Mouse (Mus musculus) spleen, adult 18-20 months (tissue): ENCODE measurements at regions not wholly inside any gene's neighbourhood (a gene's known extent, or its start where the extent isn't known, plus 50 kb on each side); places are given as distances from the start of the nearest gene placed in this dataset.
A peak's percentile ranks its signal among the peaks of the same experiment; 100 is the strongest.

Experiments used
- DNase-seq, 2 experiments: peaks; one replicate each; pipeline ENCODE4 v3.0.0; 2022; ENCODE audit warnings: mixed read lengths in 2 of 2

GRCm38 (mm10) chr9:61187713-61188399, 184.3 kb upstream of the Tle3 start:
- DNase-seq, result no peak

- no peak for DNase-seq
Measured at GRCm38 (mm10) chr9:61189295-61189694, 182.9 kb upstream of the Tle3 start.

GRCm38 (mm10) chr9:61199077-61199753, 173.0 kb upstream of the Tle3 start:
- DNase-seq, result peak; percentile 37 to 55

GRCm38 (mm10) chr9:61199891-61200290, 172.3 kb upstream of the Tle3 start:
- no peak for DNase-seq

- no peak for DNase-seq
Measured at GRCm38 (mm10) chr9:61200295-61200955, 171.7 kb upstream of the Tle3 start.

GRCm38 (mm10) chr9:61205049-61205448, 167.1 kb upstream of the Tle3 start:
- no peak for DNase-seq

GRCm38 (mm10) chr9:61206725-61207365, 165.3 kb upstream of the Tle3 start:
- DNase-seq, result no peak

- DNase-seq, result no peak
Measured at GRCm38 (mm10) chr9:61207423-61208150, 164.6 kb upstream of the Tle3 start.

- DNase-seq, result no peak
Measured at GRCm38 (mm10) chr9:61211627-61212026, 160.5 kb upstream of the Tle3 start.

GRCm38 (mm10) chr9:61214943-61215342, 157.2 kb upstream of the Tle3 start:
- no peak for DNase-seq

- DNase-seq, result no peak
Measured at GRCm38 (mm10) chr9:61216012-61216770, 156.0 kb upstream of the Tle3 start.

GRCm38 (mm10) chr9:61220017-61220416, 152.1 kb upstream of the Tle3 start:
- no peak for DNase-seq

GRCm38 (mm10) chr9:61222212-61223003, 149.8 kb upstream of the Tle3 start:
- peak; percentile 54 to 63 for DNase-seq

- DNase-seq, result peak in 1 of 2 experiments; percentile 29
Measured at GRCm38 (mm10) chr9:61225020-61225652, 147.0 kb upstream of the Tle3 start.

- no peak for DNase-seq
Measured at GRCm38 (mm10) chr9:61225882-61226281, 146.3 kb upstream of the Tle3 start.

GRCm38 (mm10) chr9:61226596-61227384, 145.4 kb upstream of the Tle3 start:
- peak in 1 of 2 experiments; percentile 23 for DNase-seq

- DNase-seq, result no peak
Measured at GRCm38 (mm10) chr9:61227492-61228229, 144.5 kb upstream of the Tle3 start.

- DNase-seq, result no peak
Measured at GRCm38 (mm10) chr9:61228230-61228631, 143.9 kb upstream of the Tle3 start.

GRCm38 (mm10) chr9:61230306-61230705, 141.9 kb upstream of the Tle3 start:
- no peak for DNase-seq
